Mouse (Mus musculus): ENCODE measurements around the gene Zfp341.
A peak's percentile ranks its signal among the peaks of the same experiment; 100 is the strongest.

Zfp341 gene

DNA sequence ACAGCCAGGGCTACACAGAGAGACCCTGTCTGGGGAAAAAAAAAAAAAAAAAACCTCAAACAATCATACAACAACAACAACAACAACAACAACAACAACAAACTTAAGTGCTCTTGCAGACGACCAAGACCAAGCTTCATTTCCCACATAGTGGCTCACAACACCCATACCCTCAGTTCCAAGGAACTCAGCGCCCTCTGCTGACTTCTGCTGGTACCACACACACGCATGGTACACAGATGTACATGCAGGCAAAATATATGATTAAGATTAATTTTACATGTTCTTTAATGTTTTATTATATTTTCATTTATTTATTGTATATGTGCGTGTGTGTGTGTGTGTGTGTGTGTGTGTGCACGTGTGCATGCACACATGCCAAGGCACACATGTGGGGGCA, 26.7 kb upstream of the Zfp341 start:
- peak in 1 of 2 experiments; percentile 54 for DNase-seq (ENCODE audit: low spot score in 2 of 2)

DNA sequence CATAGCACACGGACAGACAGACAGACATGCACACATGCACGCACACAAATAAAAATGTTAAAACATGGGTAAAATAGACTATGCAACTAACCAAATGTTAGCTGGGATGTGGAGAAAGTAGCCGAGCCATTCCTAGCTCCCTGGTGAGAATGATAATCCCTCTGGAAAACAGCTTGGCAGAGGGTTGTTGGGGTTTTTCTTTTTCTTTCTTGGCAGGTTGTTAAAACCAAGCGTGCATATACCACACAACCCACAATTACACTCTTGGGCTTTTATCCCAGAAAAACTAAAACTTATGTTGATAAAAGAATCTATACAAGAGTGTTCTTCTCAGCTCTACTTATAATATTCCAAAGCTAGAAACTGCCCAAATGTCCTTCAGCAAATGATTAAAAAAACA, 24.0 kb upstream of the Zfp341 start:
- no peak for DNase-seq (ENCODE audit: low spot score in 2 of 2)

DNA sequence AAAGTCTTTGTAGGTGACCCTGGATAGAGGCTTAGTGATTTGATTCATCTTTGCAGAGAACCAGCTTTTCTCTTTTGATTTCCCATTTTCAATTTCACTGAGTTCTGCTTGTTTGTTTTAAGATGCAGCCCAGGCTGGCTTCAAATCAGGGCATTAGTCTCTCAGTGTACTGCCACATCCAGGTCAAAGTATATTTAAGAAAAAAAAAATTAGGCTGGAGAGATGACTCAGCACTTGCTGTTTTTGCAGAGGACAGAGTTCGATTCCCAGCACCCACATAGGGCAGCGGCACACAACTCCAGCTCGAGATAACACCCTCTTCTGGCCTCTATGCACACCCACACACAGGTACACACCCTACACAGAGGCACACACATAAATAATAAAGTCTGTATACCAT, 21.9 kb upstream of the Zfp341 start:
- DNase-seq (ENCODE audit: low spot score in 2 of 2), result no peak

DNA sequence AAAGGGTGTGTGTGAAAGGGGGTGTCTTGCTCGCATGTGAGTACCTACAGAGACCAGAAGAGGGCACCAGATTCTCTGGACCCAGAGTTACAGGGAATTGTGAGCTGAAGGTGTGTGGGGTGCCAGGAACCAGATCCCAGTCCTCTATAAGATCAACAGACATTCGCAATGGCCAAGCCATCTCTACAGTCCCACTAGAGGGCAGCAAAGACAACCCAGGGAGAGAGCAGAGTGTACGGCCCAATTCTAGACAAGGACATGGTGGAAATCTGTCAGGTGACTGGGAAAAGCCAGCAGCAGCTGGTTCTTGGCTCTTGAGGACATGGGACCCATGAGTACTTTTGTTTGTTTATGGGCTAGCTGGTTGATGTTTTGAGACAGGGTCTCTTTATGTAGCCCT, 20.1 kb upstream of the Zfp341 start:
- no peak for DNase-seq (ENCODE audit: low spot score in 2 of 2)

DNA sequence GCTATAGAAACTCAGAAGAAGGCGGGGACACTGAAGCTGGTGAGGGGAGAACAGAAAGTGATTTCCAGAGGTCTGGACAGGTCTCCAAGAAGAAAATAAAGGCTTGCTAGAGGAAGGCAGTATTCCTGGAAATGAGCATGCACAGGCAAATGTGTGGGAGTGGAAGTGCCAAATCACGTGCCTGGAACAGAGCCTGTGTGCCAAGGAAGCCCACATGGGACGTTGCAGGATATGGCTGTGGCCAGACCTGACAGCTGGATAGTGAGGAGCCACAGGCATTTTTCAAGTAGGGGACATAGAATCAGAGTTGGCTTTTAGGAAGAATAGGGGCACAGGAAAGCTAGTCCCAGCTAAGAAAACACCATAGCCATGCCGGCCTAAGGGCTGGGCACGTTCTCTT, 17.3 kb upstream of the Zfp341 start:
- DNase-seq (ENCODE audit: low spot score in 2 of 2), result no peak

DNA sequence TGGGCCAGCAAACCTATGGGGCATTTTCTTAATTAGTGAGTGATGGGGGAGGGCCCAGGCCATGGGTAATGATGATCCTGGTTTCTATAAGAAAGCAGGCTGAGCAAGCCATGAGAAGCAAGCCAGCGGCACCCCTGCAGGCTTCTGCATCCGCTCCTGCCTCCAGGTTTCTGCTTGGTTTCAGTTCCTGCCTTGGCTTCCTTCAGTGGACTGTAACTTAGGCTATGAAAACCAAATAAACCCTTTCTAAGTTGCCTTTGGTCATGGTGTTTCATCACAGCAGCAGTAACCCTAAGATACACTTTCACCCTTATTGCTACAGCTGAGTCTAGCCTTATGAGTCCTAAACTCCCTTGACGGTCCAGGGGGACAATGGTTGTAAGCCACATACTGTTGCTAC, 15.7 kb upstream of the Zfp341 start:
- DNase-seq (ENCODE audit: low spot score in 2 of 2), result no peak

DNA sequence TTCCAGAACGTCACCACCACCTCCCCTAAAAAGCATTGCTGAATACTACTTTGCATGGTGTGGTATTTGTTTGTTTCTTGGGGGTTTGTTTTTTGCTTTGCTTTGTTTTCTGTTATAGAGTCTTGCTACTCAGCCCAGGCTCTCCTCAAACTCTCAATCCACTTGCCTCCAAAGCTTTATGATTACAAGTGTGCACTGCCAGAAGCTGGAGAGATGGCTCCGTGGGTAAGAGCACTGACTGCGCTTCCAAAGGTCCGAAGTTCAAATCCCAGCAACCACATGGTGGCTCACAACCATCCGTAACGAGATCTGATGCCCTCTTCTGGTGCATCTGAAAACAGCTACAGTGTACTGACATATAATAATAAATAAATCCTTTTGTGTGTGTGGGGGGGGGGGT, 12.5 kb upstream of the Zfp341 start:
- no peak for DNase-seq (ENCODE audit: low spot score in 2 of 2)

DNA sequence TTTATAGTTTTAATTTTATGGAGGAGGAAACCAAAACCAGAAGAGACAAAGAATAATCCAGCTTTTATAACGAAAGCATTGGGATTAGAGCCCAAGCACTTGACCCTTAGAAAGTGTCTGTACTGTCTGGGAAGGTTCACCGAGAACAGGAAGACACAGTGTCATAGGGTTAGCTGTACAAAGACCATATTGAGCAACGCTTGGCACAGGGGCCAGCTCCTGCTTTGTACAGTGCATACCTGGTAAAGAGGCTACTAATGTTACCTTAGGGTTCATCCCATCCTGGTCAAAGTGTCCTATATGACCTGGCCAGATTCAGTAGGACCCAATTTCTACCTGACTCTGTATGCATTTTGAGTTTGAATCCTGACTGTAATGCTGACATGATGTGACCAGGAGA, 11.8 kb upstream of the Zfp341 start:
- no peak for DNase-seq (ENCODE audit: low spot score in 2 of 2)

DNA sequence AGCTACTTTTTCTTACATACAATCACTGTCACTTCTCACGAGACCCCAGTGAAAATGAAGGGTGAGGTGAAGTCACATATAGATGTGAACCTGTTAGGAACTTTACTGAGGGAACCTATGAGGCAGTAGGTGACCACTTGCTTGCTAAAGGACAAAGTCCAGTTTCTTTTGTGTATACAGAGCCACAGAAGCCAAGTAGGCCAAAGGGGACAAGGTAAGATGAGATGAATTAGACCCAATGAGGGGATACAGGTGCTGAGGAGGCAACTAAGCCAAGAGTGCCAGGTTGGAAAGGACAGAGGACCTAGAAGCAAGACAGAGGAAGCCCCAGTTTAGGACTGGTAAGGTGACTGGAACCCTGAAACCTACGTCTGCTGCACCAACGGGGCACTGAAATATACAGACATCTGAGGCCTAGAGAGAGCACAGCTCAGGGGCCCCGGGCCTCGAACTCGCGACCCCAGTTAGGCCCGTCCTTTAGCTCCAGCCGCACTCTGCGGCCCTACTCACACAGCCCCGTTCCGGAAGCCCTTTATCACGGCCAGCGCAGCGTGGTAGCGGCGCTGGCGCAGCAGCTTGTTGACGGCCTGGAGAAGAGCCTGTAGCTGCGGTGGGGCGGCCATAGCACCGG, 10.0 kb upstream of the Zfp341 start:
- no peak for DNase-seq (ENCODE audit: low spot score in 2 of 2)

DNA sequence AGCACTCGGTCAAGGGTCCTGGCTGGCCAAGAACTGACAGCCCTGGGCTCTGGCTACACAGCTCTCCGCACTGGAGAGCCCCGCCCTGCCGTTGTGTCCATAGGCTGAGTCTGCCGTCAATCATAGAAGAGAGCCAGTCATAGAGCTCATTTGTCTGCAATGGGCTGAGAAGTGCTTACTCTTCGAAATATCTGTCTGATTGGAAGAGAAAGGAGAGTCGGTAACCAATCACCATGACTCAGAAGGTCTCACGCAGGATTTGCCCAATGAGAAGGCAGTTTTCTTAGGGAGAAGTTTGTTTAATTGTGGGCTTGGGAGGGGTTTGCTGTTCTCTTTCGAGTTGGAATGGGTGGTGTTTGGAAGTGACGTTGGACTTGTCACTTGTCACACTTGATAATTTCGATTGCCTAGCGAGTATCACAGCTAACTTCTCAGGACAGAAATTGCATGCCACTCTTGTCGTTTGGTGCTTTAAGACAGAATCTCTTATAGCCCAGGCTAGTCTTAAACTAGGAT, 9.4 kb upstream of the Zfp341 start, which contains the start of gene Pxmp4:
Pxmp4 (minus strand) TSS at position 71 of the 516 bp plus-strand sequence.
- peak; percentile 98 to 99 for DNase-seq (ENCODE audit: low spot score in 2 of 2)

DNA sequence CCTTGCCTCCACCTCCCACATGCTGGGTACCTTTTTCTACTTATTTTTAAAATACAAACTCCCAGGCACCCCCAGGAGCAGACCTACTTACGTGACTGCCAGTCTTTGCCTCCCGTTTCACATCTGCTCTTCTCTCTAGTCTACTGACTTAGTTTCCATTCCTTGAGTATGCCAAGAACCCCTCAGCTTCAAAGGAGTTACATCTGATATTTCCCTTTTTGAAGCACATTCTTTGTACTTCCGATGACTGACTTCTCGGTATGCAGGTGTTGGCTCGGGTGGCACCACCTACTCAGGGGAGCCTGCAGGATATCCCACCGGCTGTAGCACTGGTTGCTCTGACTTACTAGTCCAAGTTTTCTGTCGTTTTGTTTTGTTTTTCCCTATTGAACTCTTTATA, 8.9 kb upstream of the Zfp341 start:
- no peak for DNase-seq (ENCODE audit: low spot score in 2 of 2)

DNA sequence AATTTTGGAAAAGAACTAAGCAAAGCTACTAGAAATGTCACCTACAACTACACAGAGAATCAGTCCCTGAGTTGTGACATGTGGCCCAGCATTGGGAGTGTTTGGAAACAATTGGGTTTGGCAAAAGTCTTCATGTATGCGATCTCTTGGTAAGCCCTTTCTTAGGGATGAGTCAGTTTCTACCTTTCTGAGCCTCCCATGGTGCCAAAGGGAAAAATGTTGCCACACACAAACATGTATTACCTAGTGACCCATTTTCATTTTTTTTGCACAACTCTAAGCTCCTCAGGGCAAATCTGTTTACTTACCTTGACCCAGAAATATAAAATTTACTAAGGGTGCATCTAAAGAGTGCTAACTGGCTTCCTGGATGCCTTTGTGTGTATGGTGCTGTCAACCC, 6.1 kb upstream of the Zfp341 start:
- DNase-seq (ENCODE audit: low spot score in 2 of 2), result no peak

DNA sequence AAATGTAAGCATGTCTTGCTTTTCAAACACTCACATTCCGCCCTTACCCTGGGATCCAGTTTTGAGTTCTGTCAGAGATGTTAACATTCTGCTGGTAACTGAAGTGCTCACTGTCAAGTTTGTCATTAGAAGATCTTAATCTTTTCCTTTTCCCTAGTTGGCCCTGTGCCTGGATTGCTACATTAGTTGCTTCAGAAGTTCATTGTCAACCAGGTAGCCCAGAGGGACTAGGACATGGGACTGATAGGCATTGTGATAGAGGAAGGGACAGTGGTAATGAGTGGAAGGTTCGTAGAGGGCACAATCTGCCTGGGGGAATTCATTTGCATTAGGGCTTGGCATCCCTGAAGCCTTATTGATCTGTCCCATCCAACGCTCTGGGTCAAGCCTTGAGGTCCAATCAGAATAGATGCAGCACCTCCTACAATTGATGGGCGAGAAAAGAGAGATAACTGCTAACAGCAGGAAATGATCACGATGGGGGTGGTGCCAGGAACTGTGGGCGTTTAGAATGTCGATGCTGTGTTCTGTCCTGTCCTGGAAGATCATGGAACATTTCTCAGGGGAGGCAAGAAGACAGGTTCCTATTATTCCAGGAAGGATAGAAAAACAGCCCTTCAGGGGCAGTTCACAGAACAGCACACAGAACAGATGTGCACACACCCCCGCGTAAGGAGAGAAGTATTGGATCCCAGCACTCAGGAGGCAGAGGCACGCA, 3.9 kb upstream of the Zfp341 start:
- DNase-seq (ENCODE audit: low spot score in 2 of 2), result no peak

DNA sequence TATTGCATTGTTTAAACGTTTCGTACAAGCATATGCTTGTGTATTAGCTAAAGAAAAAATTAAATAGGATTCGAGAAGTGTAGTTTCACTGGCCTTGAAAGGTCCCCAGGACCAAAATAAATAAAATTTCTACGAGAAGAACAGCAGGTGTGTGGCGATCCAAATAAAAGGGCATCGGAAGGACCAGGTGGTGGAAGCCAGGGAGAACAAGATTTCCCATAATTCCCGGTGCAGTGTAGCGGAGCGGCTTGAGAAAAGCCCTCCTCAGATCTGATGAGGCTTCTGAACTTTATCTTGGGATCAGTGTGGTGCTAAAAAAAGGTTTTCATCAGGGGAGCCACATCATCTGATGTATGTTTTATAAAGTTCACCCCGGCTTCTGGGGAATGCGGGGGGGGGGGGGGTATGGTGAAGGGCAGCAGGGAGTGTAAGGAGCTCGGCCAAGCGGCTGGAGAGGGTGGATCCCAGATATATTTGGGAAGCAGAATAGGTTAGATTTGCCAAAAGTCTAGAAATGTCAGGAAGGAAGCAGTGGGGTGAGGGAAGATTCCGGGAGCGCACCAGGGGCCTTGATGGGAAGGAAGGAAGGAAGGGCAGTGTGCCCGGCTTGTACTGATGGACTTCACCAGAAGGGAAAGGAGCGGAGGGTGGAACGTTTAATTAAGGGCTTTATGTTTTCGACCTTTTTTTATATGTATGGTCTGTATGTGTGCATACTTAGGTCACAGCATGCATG, 1.9 kb downstream of the Zfp341 start:
- DNase-seq (ENCODE audit: low spot score in 2 of 2), result no peak

DNA sequence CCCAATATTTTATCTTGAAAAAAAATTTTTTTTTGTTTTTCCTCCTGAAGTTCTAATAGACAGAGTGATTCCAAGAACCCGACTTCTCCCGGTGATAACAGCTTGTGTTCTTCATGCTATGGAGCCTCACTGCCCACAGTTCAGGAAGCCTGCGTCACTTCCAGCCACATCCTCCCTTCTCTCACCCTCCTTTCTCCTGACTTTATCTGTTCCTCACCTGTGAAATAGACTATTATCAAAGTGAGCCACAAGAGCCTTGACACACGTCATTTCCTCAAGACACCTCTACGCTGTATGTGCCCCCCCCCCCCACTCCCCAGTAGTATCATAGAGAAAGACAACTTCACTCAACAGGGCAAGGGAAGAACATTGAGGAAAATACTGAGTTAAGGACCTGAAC, 2.6 kb downstream of the Zfp341 start:
- DNase-seq (ENCODE audit: low spot score in 2 of 2), result no peak

DNA sequence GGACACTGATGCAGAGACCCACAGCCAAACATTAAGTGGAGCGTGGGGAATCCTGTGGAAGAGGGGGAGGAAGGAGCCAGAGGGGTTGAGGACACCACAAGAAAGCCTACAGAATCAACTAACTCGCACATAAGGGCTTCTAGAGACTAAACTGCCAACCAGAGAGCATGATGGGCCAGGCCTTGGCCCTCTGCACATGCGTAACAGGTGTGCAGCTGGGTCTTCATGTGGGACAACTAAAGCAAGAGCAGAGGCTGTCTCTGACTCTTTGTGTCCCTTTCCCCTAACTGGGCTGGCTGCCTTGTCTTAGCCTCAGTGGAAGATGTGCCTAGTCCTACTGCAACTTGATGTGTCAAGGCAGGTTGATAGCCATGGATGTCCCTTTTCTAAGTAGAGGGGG, 4.0 kb downstream of the Zfp341 start:
- DNase-seq (ENCODE audit: low spot score in 2 of 2), result no peak

DNA sequence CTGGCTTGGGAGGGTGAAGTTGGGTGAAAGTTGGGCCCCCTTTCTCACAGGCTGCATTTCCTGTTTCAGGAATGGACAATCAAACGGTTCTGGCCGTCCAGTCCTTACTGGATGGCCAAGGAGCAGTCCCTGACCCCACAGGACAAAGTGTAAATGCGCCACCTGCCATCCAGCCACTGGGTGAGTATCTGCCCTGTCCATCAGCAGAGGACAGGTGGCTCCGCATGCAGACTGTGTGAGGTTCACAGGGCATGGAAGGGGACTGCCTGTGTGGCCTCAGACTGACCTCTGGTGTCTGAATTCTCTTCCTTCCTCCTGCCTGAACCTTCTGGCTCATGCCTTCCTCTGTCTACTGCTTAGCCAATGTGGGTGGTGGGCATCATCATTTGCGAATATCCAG, 8.6 kb downstream of the Zfp341 start:
- no peak for DNase-seq (ENCODE audit: low spot score in 2 of 2)

DNA sequence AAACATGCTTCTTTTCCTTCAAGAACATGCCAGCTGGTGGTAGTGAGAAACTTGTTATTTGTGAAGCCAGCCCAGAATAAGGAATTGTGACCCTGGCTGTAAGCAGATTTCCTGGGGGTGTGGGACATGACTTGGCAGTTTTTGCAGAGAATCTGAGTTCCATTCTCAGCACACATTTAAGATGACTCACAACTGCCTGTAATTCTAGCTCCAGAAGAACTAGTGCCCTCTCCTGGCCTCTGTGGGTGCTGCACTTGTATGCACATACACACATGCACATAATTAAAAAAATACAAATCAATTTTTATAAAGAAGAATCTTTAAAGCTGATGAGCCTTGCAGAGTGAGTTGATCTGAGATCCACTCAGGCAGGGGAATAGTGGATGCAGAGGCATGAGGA, 11.0 kb downstream of the Zfp341 start:
- no peak for DNase-seq (ENCODE audit: low spot score in 2 of 2)

DNA sequence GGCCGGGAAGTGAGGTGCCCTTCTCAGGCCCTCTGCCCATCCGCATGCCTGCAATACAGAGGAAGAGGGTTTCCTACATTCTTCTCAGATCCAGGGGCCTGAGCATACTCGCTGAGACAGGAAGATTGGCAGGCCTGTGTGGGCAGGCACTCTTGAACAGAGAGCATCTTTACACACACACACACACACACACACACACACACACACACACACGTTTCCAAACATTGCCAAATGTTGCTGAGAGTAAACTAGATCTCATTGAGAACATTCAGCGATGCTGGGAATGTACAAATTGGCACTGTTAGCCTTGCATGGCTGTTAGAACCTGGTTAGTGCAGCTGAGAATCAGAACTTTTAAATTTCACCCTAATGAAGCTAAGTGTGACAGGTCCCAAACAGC, 17.4 kb downstream of the Zfp341 start:
- no peak for DNase-seq (ENCODE audit: low spot score in 2 of 2)

DNA sequence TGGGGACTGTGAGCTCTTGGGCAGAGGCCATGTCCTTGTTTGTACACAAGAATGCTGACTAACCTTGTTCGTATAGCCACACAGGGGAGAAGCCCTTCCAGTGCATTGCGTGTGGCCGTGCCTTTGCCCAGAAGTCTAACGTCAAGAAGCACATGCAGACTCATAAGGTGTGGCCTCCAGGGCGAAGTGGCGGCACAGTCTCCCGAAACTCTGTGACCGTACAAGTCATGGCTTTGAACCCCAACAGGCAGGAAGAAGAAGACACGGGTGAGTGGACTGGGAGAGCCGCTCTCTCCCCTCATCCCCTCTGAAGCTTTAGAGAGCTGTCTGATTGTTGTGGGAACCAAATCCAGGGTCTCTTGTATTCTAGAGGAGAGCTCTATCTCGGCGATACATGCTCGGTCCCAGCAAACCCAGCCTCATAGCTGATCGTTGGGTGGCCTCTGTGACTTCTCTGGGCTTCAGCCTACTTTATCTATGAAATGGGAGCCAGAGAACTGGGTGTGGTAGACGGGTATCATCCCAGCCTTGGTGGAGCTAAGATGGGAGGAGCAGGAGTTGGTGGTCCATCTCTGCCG, 19.2 kb downstream of the Zfp341 start:
- no peak for DNase-seq (ENCODE audit: low spot score in 2 of 2)

DNA sequence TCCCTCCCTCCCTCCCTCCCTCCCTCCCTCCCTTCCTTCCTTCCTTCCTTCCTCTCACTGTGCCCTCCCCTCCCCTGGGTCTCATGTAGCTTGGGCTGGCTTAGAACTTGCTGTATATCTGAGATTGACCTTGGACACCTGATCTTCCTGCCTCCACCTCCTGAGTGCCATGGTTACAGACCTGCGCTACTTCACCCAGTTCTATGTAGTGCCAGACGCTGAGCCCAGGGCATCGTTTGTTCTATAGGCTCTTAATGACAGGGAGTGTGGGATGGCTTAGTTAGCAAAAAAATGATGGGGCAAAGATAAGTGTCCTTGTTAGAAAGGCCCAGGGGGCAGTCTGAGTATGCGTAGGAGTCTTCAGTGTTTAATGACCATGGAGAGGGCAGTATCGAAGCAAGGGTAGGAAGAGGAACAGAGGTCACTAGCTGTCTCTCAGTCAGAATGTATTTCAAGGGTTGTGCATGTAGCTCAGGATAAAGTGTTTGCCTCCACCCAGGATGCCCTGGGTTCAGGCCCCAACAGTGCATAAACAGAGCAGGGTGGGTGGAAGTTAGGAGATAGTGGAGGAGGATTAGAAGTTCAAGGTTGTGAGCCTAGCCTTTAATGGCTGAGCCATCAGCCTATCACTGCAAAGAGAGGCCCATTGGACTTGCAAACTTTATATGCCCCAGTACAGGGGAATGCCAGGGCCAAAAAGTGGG, 20.1 kb downstream of the Zfp341 start:
- no peak for DNase-seq (ENCODE audit: low spot score in 2 of 2)
